22 mouse cellular contexts compared by ENCODE assay signal in the genomic region with DNA sequence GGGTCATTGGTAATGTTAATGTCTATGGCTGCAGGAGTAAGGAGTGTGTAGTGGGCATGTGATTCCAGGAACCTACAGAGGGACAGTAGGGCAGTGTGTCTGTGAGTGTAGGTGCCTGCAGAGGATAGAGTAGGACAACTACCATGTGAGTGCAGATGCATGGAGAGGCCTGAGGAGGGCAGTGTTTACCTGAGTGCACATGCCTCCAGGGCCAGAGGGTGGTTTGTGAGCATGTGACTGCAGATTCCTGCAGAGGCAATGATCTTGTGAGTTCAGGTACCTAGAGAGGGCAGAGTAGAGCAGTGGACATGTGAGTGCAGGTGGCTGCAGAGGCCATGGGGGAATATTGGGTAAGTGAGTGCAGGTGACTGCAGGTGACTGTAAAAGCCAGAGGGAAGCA.
DNase-seq lines count a peak whose midpoint lies in the region; ATAC-seq and TF ChIP-seq lines count a peak whose summit lies in the region.
"Had no signal": no experiment of that assay in that cellular context is flagged by ENCODE, and none has a peak within 500 bp of the region (broad histone marks: within the 10 kb centered on the region; RNA-seq: fewer than 3 reads in every experiment).

No protein-coding gene starts in this region.

- no peaks in the 10 kb centered on the region for H3K9me3 ChIP-seq in hindbrain, postnatal 0 days (ENCODE audit: low read length)
- no peaks in the 10 kb centered on the region for H3K9me3 ChIP-seq in hindbrain, embryonic 12.5 days (replicated peaks)
- H3K9me3 ChIP-seq in liver, postnatal 0 days (ENCODE audit: low read length) = no peaks in the 10 kb centered on the region
- no peaks in the 10 kb centered on the region; the same call in 1 of the 2 replicates for H3K9me3 ChIP-seq in liver, embryonic 11.5 days (ENCODE audit: control insufficient read depth, low read length)
- no peaks in the 10 kb centered on the region for H3K9me3 ChIP-seq in stomach, embryonic 15.5 days
- H3K9me3 ChIP-seq: hindbrain, embryonic 13.5 days; limb, embryonic 13.5 days; liver, embryonic 13.5 days had no signal

- DNase-seq in hindbrain, postnatal 0 days (ENCODE audit: low spot score) = no peak
- DNase-seq in liver, postnatal 0 days = peak; percentile 4
- DNase-seq in liver, embryonic 11.5 days (ENCODE audit: low spot score) = no peak
- peak; percentile 14 for DNase-seq in ZHBTc4 (ENCODE audit: low read depth, low spot score)
- DNase-seq in right cerebral cortex, postnatal 36 days (ENCODE audit: low spot score in 2 of 2) = no peak
- DNase-seq: adrenal gland, adult 8-10 months; B cell, adult 2 months; cerebellum, postnatal 14 days; forebrain, postnatal 0 days; heart, postnatal 36 days; kidney, adult 18-20 months; liver, embryonic 13.5 days; lung, embryonic 14.5 days; lung, postnatal 14 days; midbrain, embryonic 14.5 days; right cerebral cortex, adult 18-20 months; right cerebral cortex, postnatal 4 days; thymus, postnatal 25 days had no signal

- H3K4me2 ChIP-seq in hindbrain, postnatal 0 days (ENCODE audit: low read depth, low read length) = no peak overlapping the region
- no peak overlapping the region for H3K4me2 ChIP-seq in hindbrain, embryonic 12.5 days (replicated peaks)
- no peak overlapping the region for H3K4me2 ChIP-seq in liver, postnatal 0 days (ENCODE audit: low read depth, low read length)
- H3K4me2 ChIP-seq in liver, embryonic 11.5 days = no peak overlapping the region
- no peak overlapping the region for H3K4me2 ChIP-seq in stomach, embryonic 15.5 days
- H3K4me2 ChIP-seq: hindbrain, embryonic 13.5 days; limb, embryonic 13.5 days; liver, embryonic 13.5 days; lung, embryonic 14.5 days had no signal

- no peak for TF ChIP-seq EP300 in liver, postnatal 0 days (IDR thresholded peaks at IDR 0.05; ENCODE audit: low read depth)

- TF ChIP-seq CTCF in hindbrain, postnatal 0 days (IDR thresholded peaks at IDR 0.05; ENCODE audit: low read depth) = no peak; the same call in 1 of the 2 replicates
- TF ChIP-seq CTCF in liver, postnatal 0 days (IDR thresholded peaks at IDR 0.05; ENCODE audit: low read depth) = no peak

- H3K27me3 ChIP-seq in hindbrain, postnatal 0 days (ENCODE audit: insufficient read depth, low read length) = no peaks in the 10 kb centered on the region
- no peaks in the 10 kb centered on the region for H3K27me3 ChIP-seq in hindbrain, embryonic 12.5 days
- no peaks in the 10 kb centered on the region for H3K27me3 ChIP-seq in liver, postnatal 0 days (ENCODE audit: insufficient read depth, low read length)
- no peaks in the 10 kb centered on the region for H3K27me3 ChIP-seq in liver, embryonic 11.5 days (replicated peaks; ENCODE audit: control insufficient read depth, insufficient read depth, low read length)
- no peaks in the 10 kb centered on the region for H3K27me3 ChIP-seq in stomach, embryonic 15.5 days (replicated peaks)
- H3K27me3 ChIP-seq: hindbrain, embryonic 13.5 days; limb, embryonic 13.5 days; liver, embryonic 13.5 days had no signal

- no peak overlapping the region for H3K4me3 ChIP-seq in hindbrain, postnatal 0 days (ENCODE audit: low read length)
- no peak overlapping the region for H3K4me3 ChIP-seq in hindbrain, embryonic 12.5 days
- no peak overlapping the region for H3K4me3 ChIP-seq in liver, postnatal 0 days (ENCODE audit: low read depth, low read length)
- H3K4me3 ChIP-seq in liver, embryonic 11.5 days (ENCODE audit: low read depth, low read length) = no peak overlapping the region
- no peak overlapping the region for H3K4me3 ChIP-seq in stomach, embryonic 15.5 days (replicated peaks)
- H3K4me3 ChIP-seq: hindbrain, embryonic 13.5 days; limb, embryonic 13.5 days; liver, embryonic 13.5 days had no signal

- 0 out of 2 replicates have a peak, but pooled peaks have one; percentile 35 for ATAC-seq in hindbrain, postnatal 0 days
- no peak for ATAC-seq in hindbrain, embryonic 12.5 days (ENCODE audit: low FRiP score)
- ATAC-seq in liver, postnatal 0 days = no peak
- no peak for ATAC-seq in liver, embryonic 11.5 days (replicated peaks; ENCODE audit: low FRiP score)
- ATAC-seq in stomach, embryonic 15.5 days (ENCODE audit: insufficient read depth, low FRiP score, low read depth) = peak; percentile 35; the same call in 1 of the 2 replicates
- ATAC-seq: forebrain, postnatal 0 days had no signal

- H3K4me1 ChIP-seq in hindbrain, postnatal 0 days (ENCODE audit: insufficient read depth, low read length) = no peaks in the 10 kb centered on the region
- no peaks in the 10 kb centered on the region for H3K4me1 ChIP-seq in hindbrain, embryonic 12.5 days
- no peaks in the 10 kb centered on the region for H3K4me1 ChIP-seq in liver, postnatal 0 days (ENCODE audit: insufficient read depth)
- no peaks in the 10 kb centered on the region for H3K4me1 ChIP-seq in liver, embryonic 11.5 days (replicated peaks; ENCODE audit: control insufficient read depth, insufficient read depth, low read length)
- H3K4me1 ChIP-seq in stomach, embryonic 15.5 days = no peaks in the 10 kb centered on the region
- H3K4me1 ChIP-seq: hindbrain, embryonic 13.5 days; limb, embryonic 13.5 days; liver, embryonic 13.5 days had no signal

- no peaks in the 10 kb centered on the region for H3K36me3 ChIP-seq in hindbrain, postnatal 0 days (ENCODE audit: insufficient read depth, low read length)
- no peaks in the 10 kb centered on the region for H3K36me3 ChIP-seq in hindbrain, embryonic 12.5 days
- H3K36me3 ChIP-seq in liver, postnatal 0 days (replicated peaks; ENCODE audit: insufficient read depth, low read length) = no peaks in the 10 kb centered on the region
- H3K36me3 ChIP-seq in liver, embryonic 11.5 days (ENCODE audit: control insufficient read depth, insufficient read depth, low read length) = no peaks in the 10 kb centered on the region
- no peaks in the 10 kb centered on the region for H3K36me3 ChIP-seq in stomach, embryonic 15.5 days
- H3K36me3 ChIP-seq: hindbrain, embryonic 13.5 days; limb, embryonic 13.5 days; liver, embryonic 13.5 days had no signal

- H3K9ac ChIP-seq in hindbrain, postnatal 0 days (replicated peaks; ENCODE audit: low read length) = no peak overlapping the region
- no peak overlapping the region for H3K9ac ChIP-seq in hindbrain, embryonic 12.5 days
- H3K9ac ChIP-seq in liver, postnatal 0 days (replicated peaks) = no peak overlapping the region
- no peak overlapping the region for H3K9ac ChIP-seq in liver, embryonic 11.5 days (ENCODE audit: low read depth, low read length)
- H3K9ac ChIP-seq in stomach, embryonic 15.5 days = no peak overlapping the region
- H3K9ac ChIP-seq: forebrain, postnatal 0 days; hindbrain, embryonic 13.5 days; limb, embryonic 13.5 days; liver, embryonic 13.5 days; lung, embryonic 14.5 days had no signal

- no peak overlapping the region for H3K27ac ChIP-seq in hindbrain, postnatal 0 days
- H3K27ac ChIP-seq in hindbrain, embryonic 12.5 days = no peak overlapping the region
- no peak overlapping the region for H3K27ac ChIP-seq in liver, postnatal 0 days (ENCODE audit: low read depth)
- H3K27ac ChIP-seq in liver, embryonic 11.5 days (ENCODE audit: low read depth, low read length) = no peak overlapping the region
- H3K27ac ChIP-seq in stomach, embryonic 15.5 days = no peak overlapping the region
- H3K27ac ChIP-seq: hindbrain, embryonic 13.5 days; limb, embryonic 13.5 days; liver, embryonic 13.5 days had no signal

Comparison
In these comparisons a context has a peak if more than half of its experiments do, and no peak if none do; other contexts are left out.
1. ATAC-seq: peak in hindbrain, postnatal 0 days (single experiment) and stomach, embryonic 15.5 days (single experiment); none in hindbrain, embryonic 12.5 days (single experiment), liver, postnatal 0 days (single experiment) and liver, embryonic 11.5 days (single experiment).
2. DNase-seq: peak in liver, postnatal 0 days (single experiment) and ZHBTc4 (single experiment); none in hindbrain, postnatal 0 days (single experiment), liver, embryonic 11.5 days (single experiment) and right cerebral cortex, postnatal 36 days (0 of 2).